Mouse (Mus musculus): ENCODE data around the gene Rsph3b. TPM values are rescaled to one million over a fixed set of nuclear protein-coding genes. Genes with fewer than 3 reads are reported as not detected.
"Not testable (repeated sequence)": the region's sequence is repeated elsewhere in the genome, so short reads cannot be mapped to it uniquely, and the experiment has no call there.

Gene Rsph3b
- 37.9 and 42.7 TPM in 2 replicates for polyA plus RNA-seq (2012; rRNA removed)

DNA sequence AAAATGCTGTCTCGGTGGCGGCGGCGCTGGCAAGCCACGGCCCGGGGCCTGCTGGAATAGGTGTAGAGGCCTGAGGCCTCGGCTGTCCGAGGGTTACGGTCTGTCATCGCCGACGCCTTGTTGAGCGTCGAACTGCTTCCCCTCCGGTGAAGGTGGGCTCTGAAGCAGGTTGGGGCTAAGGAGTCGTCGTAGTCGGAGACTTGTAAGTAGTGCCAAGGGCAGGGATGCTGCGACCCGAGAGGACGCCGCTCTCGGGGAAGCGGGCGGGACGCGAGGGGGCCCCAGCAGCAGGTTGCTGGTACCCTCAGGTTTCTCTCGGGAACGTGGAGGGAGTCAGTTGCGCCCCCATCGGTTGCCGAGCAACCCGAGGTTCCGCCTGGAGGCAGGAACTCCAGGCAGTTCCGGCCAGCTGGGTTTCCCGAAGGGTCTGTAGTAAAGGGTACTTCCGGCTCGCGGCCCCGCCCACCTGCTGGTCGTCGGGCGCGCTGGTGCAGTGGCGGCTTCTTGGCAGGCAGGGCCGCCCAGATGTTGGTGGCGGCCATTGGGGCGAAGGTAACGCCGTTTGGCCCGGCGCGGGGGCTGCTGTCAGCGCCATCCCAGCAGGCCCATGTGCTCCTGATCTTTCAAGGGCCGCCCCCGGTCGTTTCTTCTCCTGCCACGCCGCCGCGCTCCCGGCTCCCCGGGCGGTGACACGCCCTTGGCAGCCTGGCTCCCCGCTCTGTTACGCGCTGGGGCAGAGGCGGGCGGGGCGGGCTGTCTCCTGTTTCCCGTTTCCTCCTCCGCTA is at the start of gene Rsph3b:
Gene Rsph3b, minus strand, starts transcription at position 699 of the 785 bp plus-strand sequence.
- H3K36me3 ChIP-seq (ENCODE audit: control insufficient read depth, insufficient read depth, low read length); H3K27me3 ChIP-seq (replicated peaks; ENCODE audit: control insufficient read depth, insufficient read depth, low read length); H3K4me1 ChIP-seq (ENCODE audit: control insufficient read depth, insufficient read depth, low read length): not testable (repeated sequence)
- under 1% methylated on average over 73 of the region's 73 CpGs for WGBS
- peak; percentile 93 for DNase-seq
- H3K4me3 ChIP-seq (ENCODE audit: insufficient read depth, low read depth, low read length), result peak within 1 kb of the TSS; percentile 94
- peak within 1 kb of the TSS; percentile 81 for H3K27ac ChIP-seq (ENCODE audit: insufficient read depth, low read depth, low read length)

DNA sequence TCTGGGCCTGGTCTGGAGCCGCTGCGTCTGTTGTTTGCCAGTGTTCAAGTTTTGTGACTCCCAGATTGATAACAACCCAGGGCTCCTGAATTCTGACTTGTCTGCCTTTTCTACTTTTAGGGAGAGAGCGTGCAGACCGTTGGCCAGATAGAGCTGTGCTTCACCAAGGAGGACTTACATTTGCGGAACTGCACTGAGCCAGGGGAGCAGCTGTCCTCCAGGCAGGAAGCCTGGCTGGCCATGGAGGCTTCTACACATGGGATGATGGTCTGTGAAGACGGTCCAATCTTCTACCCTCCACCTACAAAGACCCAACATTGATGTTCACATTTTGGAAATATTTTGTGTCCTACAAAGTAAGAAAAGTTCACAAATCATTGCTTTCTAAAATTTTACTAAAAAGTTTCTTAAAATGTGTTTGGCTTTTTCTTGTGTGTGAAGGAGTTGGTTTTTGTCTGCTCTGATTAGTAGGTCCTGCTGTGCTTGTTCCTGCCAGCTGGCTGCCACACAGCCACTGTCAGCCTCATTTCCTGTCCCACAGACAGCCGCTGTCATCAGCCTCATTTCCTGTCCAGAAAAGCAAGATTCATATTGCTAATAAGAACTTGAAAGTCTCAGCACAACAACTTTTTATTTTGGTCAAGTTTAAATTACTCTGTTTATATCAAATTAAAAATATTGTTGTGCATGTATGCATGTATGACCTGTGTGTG is 49.5 kb upstream of the Rsph3b start:
- not testable (repeated sequence) for H3K4me3 ChIP-seq (ENCODE audit: insufficient read depth, low read depth, low read length); H3K27me3 ChIP-seq (replicated peaks; ENCODE audit: control insufficient read depth, insufficient read depth, low read length); H3K4me1 ChIP-seq (ENCODE audit: control insufficient read depth, insufficient read depth, low read length); H3K27ac ChIP-seq (ENCODE audit: insufficient read depth, low read depth, low read length); H3K36me3 ChIP-seq (ENCODE audit: control insufficient read depth, insufficient read depth, low read length); DNase-seq
- 63% methylated on average over 1 of the region's 7 CpGs for WGBS

DNA sequence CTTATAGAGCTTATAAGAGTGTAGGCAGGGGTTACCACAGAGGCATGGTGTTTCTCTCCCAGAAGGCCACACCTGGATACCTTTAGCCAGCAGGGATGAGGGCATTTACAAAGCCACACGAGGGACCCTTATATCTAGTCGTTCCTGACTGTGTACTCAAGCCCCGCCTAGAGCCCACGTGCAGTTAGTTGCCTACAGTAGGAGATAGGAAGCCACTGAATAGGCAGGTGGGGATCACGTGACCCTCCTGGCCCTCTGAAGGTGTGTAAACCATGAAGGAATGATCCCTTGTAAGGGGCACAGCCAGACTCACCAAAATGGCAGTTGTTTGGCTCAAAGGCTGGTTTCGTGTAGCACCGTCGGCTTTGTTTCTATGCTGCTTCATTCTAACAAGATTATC is 48.3 kb upstream of the Rsph3b start:
- not testable (repeated sequence) for H3K27ac ChIP-seq (ENCODE audit: insufficient read depth, low read depth, low read length); H3K27me3 ChIP-seq (replicated peaks; ENCODE audit: control insufficient read depth, insufficient read depth, low read length); H3K4me1 ChIP-seq (ENCODE audit: control insufficient read depth, insufficient read depth, low read length); H3K4me3 ChIP-seq (ENCODE audit: insufficient read depth, low read depth, low read length); H3K36me3 ChIP-seq (ENCODE audit: control insufficient read depth, insufficient read depth, low read length); DNase-seq
- WGBS, result 82% methylated on average over 8 of the region's 8 CpGs

- not testable (repeated sequence) for DNase-seq; H3K27me3 ChIP-seq (replicated peaks; ENCODE audit: control insufficient read depth, insufficient read depth, low read length); H3K36me3 ChIP-seq (ENCODE audit: control insufficient read depth, insufficient read depth, low read length); H3K27ac ChIP-seq (ENCODE audit: insufficient read depth, low read depth, low read length); H3K4me3 ChIP-seq (ENCODE audit: insufficient read depth, low read depth, low read length); H3K4me1 ChIP-seq (ENCODE audit: control insufficient read depth, insufficient read depth, low read length)
- no CpG with 5 or more reads among the region's 6 CpGs for WGBS
These were observed 47.0 kb upstream of the Rsph3b start for GRCm38 (mm10) chr17:6995504-6995903.

GRCm38 (mm10) chr17:6986118-6986517 is 37.6 kb upstream of the Rsph3b start:
- H3K4me1 ChIP-seq (ENCODE audit: control insufficient read depth, insufficient read depth, low read length); H3K27me3 ChIP-seq (replicated peaks; ENCODE audit: control insufficient read depth, insufficient read depth, low read length); DNase-seq; H3K27ac ChIP-seq (ENCODE audit: insufficient read depth, low read depth, low read length); H3K4me3 ChIP-seq (ENCODE audit: insufficient read depth, low read depth, low read length); H3K36me3 ChIP-seq (ENCODE audit: control insufficient read depth, insufficient read depth, low read length): not testable (repeated sequence)
- WGBS, result 90% methylated on average over 1 of the region's 1 CpGs

DNA sequence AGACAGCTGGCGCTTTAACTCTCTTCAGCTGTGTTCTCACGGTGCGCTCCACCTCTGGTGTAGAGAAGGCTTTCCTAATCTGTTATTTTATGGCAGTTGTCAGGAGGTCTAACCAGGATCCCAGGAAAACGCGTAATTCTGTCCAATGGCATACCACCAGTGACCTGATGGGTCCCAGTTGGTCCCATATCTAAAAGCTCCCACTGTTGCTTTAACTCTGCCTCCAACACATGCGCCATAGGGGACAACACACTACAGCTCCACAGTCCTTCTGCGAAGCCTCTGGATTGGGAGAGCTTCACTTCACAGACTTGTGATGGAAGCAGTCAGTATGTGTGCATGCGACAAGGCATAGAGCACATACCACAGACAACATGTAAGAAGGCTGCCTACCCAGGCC is 31.7 kb upstream of the Rsph3b start:
- H3K4me1 ChIP-seq (ENCODE audit: control insufficient read depth, insufficient read depth, low read length); DNase-seq; H3K27me3 ChIP-seq (replicated peaks; ENCODE audit: control insufficient read depth, insufficient read depth, low read length); H3K4me3 ChIP-seq (ENCODE audit: insufficient read depth, low read depth, low read length); H3K27ac ChIP-seq (ENCODE audit: insufficient read depth, low read depth, low read length); H3K36me3 ChIP-seq (ENCODE audit: control insufficient read depth, insufficient read depth, low read length): not testable (repeated sequence)
- WGBS, result 80% methylated on average over 5 of the region's 8 CpGs

DNA sequence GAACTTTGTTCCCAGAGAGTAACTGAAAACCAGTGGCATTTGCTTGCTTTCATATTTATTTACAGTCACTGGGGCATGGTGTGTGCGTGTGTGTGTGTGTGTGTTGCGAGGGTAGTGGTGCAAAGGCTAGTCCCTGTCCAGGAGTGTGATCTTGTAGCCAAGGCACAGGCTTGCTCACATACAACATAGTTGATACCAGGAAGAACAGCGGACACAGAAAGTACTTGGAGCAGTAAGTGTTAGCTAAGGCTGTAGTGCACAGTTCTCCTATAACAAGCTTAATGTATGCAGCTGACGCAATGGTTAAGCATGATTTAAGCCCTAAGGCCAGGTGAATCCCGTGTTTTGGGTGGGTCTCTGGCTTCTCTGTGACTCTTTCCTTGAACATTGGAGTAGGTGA is 30.9 kb upstream of the Rsph3b start:
- not testable (repeated sequence) for H3K36me3 ChIP-seq (ENCODE audit: control insufficient read depth, insufficient read depth, low read length); H3K27me3 ChIP-seq (replicated peaks; ENCODE audit: control insufficient read depth, insufficient read depth, low read length); DNase-seq; H3K4me1 ChIP-seq (ENCODE audit: control insufficient read depth, insufficient read depth, low read length)
- H3K4me3 ChIP-seq (ENCODE audit: insufficient read depth, low read depth, low read length), result peak overlapping the region; percentile 72
- WGBS, result 3% methylated on average over 5 of the region's 5 CpGs
- H3K27ac ChIP-seq (ENCODE audit: insufficient read depth, low read depth, low read length), result peak overlapping the region; percentile 73; the same call in 1 of the 2 replicates

DNA sequence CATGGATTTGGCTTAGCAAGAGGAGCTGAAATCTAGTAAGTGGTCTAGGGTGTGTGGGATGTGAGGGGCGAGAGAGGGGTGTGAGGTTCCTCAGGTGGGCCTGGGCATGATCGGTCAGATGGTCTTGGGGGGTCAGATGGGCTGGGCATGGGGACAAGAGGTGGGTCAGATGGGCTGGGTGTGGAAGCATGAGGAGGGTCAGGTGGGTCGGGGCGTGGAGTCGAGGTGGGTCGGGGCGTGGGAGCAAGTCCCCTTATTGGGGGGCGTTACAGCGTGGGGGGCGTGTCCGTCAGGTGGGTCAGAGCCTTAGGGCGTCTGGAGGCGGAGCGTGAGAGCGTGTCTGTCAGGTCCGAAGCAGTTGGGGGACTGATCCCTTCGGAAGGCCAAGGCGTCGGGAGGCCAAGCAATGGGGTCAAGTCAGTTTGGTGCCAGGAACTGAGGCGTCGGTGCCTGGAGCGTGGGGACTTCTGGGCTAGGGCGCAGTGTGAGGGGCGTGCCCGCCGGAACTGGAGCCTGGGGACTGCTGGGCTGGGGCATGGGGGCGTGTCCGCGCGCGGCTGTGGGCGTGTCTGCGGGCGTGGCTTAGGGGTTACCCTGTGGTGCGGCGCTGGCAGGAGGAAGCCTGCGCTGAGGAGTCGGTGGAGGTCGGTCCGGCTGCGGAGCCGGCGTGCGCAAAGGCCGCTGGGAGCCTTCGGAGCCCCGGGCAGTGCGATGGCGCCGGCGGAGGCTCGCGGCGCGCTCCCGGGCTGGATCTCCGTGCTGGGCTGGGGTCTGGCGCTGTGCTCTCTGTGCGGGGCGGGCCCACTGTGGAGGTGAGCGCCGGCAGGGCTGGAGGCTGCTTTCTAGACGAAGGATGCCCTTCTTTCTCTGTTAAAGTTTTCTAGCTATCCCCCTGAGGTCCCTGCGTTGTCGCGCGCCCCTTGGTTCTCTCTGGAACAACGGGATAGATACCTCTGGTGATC is 30.1 kb upstream of the Rsph3b start, which contains the start of gene Gm49721:
Gene Gm49721, plus strand, starts transcription at position 618 of the 962 bp plus-strand sequence.
- H3K36me3 ChIP-seq (ENCODE audit: control insufficient read depth, insufficient read depth, low read length); H3K27me3 ChIP-seq (replicated peaks; ENCODE audit: control insufficient read depth, insufficient read depth, low read length); H3K4me1 ChIP-seq (ENCODE audit: control insufficient read depth, insufficient read depth, low read length): not testable (repeated sequence)
- H3K4me3 ChIP-seq (ENCODE audit: insufficient read depth, low read depth, low read length), result peak within 1 kb of the TSS; percentile 72
- WGBS, result 2% methylated on average over 61 of the region's 68 CpGs
- peak within 1 kb of the TSS; percentile 84 for H3K27ac ChIP-seq (ENCODE audit: insufficient read depth, low read depth, low read length)
- peak; percentile 84 for DNase-seq

- H3K27me3 ChIP-seq (replicated peaks; ENCODE audit: control insufficient read depth, insufficient read depth, low read length); H3K4me1 ChIP-seq (ENCODE audit: control insufficient read depth, insufficient read depth, low read length); H3K4me3 ChIP-seq (ENCODE audit: insufficient read depth, low read depth, low read length); H3K36me3 ChIP-seq (ENCODE audit: control insufficient read depth, insufficient read depth, low read length); DNase-seq; H3K27ac ChIP-seq (ENCODE audit: insufficient read depth, low read depth, low read length): not testable (repeated sequence)
- 68% methylated on average over 3 of the region's 3 CpGs for WGBS
These were observed 26.5 kb upstream of the Rsph3b start for GRCm38 (mm10) chr17:6974985-6975384.

DNA sequence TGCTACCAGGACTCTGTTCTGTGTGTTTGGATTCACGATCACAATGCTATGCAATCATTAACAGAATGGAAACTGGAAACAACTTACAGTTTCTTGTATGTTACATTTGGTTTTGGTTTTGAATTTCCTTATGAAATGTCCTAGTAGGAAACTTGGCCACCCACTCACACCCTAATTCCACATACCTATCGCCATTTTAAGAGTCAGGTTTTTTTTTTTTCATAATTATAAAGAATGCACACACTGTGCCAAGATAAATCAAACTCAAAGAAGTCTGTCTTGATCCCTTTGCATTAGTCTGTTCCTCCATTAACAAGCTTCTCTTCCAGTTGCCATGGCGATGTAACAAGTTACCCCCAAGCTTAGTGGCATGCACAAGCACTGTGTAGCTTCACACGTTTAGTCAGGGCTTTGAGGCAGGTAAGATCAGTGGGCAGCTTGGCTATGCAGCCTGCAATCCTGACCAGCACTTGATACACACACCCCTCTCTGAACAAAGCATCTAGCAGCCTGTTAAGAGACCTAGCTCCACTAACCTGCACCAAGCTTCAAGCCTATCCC is 24.4 kb upstream of the Rsph3b start:
- not testable (repeated sequence) for DNase-seq; H3K27ac ChIP-seq (ENCODE audit: insufficient read depth, low read depth, low read length); H3K4me1 ChIP-seq (ENCODE audit: control insufficient read depth, insufficient read depth, low read length); H3K36me3 ChIP-seq (ENCODE audit: control insufficient read depth, insufficient read depth, low read length); H3K27me3 ChIP-seq (replicated peaks; ENCODE audit: control insufficient read depth, insufficient read depth, low read length); H3K4me3 ChIP-seq (ENCODE audit: insufficient read depth, low read depth, low read length)
- 45% methylated on average over 4 of the region's 4 CpGs for WGBS

Measured in kidney, adult 2 months (tissue).